7 mouse cellular contexts compared by ENCODE assay signal in the genomic region with DNA sequence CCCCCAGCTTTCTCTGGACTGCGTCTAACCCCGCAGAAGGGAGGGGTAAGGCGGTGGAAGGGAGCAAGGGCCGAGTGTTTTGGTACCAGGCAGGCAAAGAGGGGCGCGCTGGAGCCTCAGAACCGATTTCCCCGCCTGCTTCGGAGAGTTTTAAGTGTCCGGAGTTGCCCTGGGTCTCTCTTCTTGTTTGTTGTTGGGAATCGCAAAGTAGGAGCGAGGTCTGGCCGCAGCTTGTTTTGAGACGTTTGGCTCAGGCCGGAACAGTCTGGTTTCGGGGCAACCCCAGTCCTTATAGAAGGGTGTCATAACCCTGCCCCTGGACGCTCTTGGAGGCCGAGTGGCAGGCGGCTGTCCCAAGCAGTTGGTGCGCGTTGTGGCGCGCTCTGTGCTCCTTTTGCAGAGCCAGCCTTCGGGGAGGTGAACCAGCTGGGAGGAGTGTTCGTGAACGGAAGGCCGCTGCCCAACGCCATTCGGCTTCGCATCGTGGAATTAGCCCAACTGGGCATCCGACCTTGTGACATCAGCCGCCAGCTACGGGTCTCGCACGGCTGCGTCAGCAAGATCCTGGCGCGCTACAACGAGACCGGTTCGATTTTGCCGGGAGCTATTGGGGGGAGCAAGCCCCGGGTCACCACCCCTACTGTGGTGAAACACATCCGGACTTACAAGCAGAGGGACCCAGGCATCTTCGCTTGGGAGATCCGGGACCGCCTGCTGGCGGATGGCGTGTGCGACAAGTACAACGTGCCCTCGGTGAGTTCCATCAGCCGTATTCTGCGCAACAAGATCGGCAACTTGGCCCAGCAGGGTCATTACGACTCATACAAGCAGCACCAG. TPM values are rescaled to one million over a fixed set of nuclear protein-coding genes. Genes with fewer than 3 reads are reported as not detected.
DNase-seq lines count a peak whose midpoint lies in the region; ATAC-seq and TF ChIP-seq lines count a peak whose summit lies in the region.

No protein-coding gene starts in this region.

- no peak overlapping the region for H3K27ac ChIP-seq in forebrain, embryonic 15.5 days (replicated peaks)
- H3K27ac ChIP-seq in liver, postnatal 0 days (ENCODE audit: low read depth) = no peak overlapping the region

- H3K4me1 ChIP-seq in E14TG2a.4 (replicated peaks; ENCODE audit: low read depth, low read length) = peaks cover 58% of the 10 kb centered on the region
- H3K4me1 ChIP-seq in forebrain, embryonic 15.5 days = peaks cover 24% of the 10 kb centered on the region
- peaks cover 21% of the 10 kb centered on the region for H3K4me1 ChIP-seq in liver, postnatal 0 days (ENCODE audit: insufficient read depth)

- H3K27me3 ChIP-seq in E14TG2a.4 (ENCODE audit: insufficient read depth, low read length) = peaks cover 94% of the 10 kb centered on the region
- H3K27me3 ChIP-seq in forebrain, embryonic 15.5 days = peaks cover 96% of the 10 kb centered on the region
- H3K27me3 ChIP-seq in liver, postnatal 0 days (ENCODE audit: insufficient read depth, low read length) = peaks cover 97% of the 10 kb centered on the region

- TF ChIP-seq EP300 in liver, postnatal 0 days (IDR thresholded peaks at IDR 0.05; ENCODE audit: low read depth) = no peak

- H3K36me3 ChIP-seq in E14TG2a.4 (ENCODE audit: insufficient read depth, low read length) = no peaks in the 10 kb centered on the region
- H3K36me3 ChIP-seq in forebrain, embryonic 15.5 days = no peaks in the 10 kb centered on the region
- H3K36me3 ChIP-seq in liver, postnatal 0 days (replicated peaks; ENCODE audit: insufficient read depth, low read length) = no peaks in the 10 kb centered on the region

- no peaks in the 10 kb centered on the region for H3K9me3 ChIP-seq in E14TG2a.4 (ENCODE audit: low read length)
- no peaks in the 10 kb centered on the region for H3K9me3 ChIP-seq in forebrain, embryonic 15.5 days
- H3K9me3 ChIP-seq in liver, postnatal 0 days (ENCODE audit: low read length) = no peaks in the 10 kb centered on the region

- peak overlapping the region; percentile 71 for H3K4me3 ChIP-seq in E14TG2a.4 (replicated peaks; ENCODE audit: low read length)
- peak overlapping the region; percentile 26; the same call in 1 of the 2 replicates for H3K4me3 ChIP-seq in forebrain, embryonic 15.5 days
- peak overlapping the region; percentile 34 for H3K4me3 ChIP-seq in liver, postnatal 0 days (ENCODE audit: low read depth, low read length)

- TF ChIP-seq CTCF in E14TG2a.4 (conservative IDR thresholded peaks at IDR 0.05; ENCODE audit: low read length) = no peak
- no peak for TF ChIP-seq CTCF in liver, postnatal 0 days (IDR thresholded peaks at IDR 0.05; ENCODE audit: low read depth)

- ATAC-seq in forebrain, embryonic 15.5 days (replicated peaks) = no peak
- peak; percentile 5; the same call in 1 of the 2 replicates for ATAC-seq in liver, postnatal 0 days

- peak; percentile 82 for DNase-seq in 3134 (ENCODE audit: extremely low read depth, insufficient read length, low spot score)
- no peak for DNase-seq in liver, postnatal 0 days
- DNase-seq in frontal cortex, adult 2 months (ENCODE audit: extremely low spot score in 1 of 2, low spot score in 1 of 2) = no peak
- DNase-seq in urinary bladder, postnatal 14 days (ENCODE audit: low spot score) = no peak
- DNase-seq in natural killer cell, adult 2 months (ENCODE audit: low spot score in 2 of 2) = no peak

- under 1% methylated on average over 57 of the region's 57 CpGs for WGBS in forebrain, embryonic 15.5 days
- 1% methylated on average over 57 of the region's 57 CpGs for WGBS in liver, postnatal 0 days (ENCODE audit: insufficient replicate concordance)

- H3K4me2 ChIP-seq in forebrain, embryonic 15.5 days (replicated peaks) = peak overlapping the region; percentile 35; the same call in 1 of the 2 replicates
- H3K4me2 ChIP-seq in liver, postnatal 0 days (ENCODE audit: low read depth, low read length) = peak overlapping the region; percentile 71

- H3K9ac ChIP-seq in forebrain, embryonic 15.5 days (replicated peaks) = no peak overlapping the region
- H3K9ac ChIP-seq in liver, postnatal 0 days (replicated peaks) = no peak overlapping the region

RNA-seq across cellular contexts. Expression of a gene that starts 4.8 kb away (rescaled TPM):
- not detected in 2 replicates for polyA plus RNA-seq in forebrain, embryonic 15.5 days (2015; fragmentation: Nextera tagmentation; extraction: Ambion mirVana)
- polyA plus RNA-seq in liver, postnatal 0 days (2015; fragmentation: Nextera tagmentation; extraction: Ambion mirVana) = 0.11 and 0.13 TPM in 2 replicates
- polyA plus RNA-seq in frontal cortex, adult 2 months (2012; rRNA removed) = 0.04 TPM in 1 of 2 replicates, not detected in the other
